In genomic region chr15:93548297-93548696, GRCm38 (mm10) we compare ENCODE assay signal across 19 mouse cellular contexts.
"Had no signal": no experiment of that assay in that cellular context is flagged by ENCODE, and none has a peak within 500 bp of the region (broad histone marks: within the 10 kb centered on the region; RNA-seq: fewer than 3 reads in every experiment).

No protein-coding gene starts in this region.

- H3K4me3 ChIP-seq: lung, embryonic 15.5 days; midbrain, embryonic 10.5 days; midbrain, embryonic 12.5 days; myocyte; neural tube, embryonic 13.5 days; neural tube, embryonic 15.5 days had no signal

- ATAC-seq: lung, postnatal 0 days; midbrain, embryonic 16.5 days had no signal

- H3K36me3 ChIP-seq: lung, embryonic 15.5 days; midbrain, embryonic 10.5 days; midbrain, embryonic 12.5 days; neural tube, embryonic 13.5 days; neural tube, embryonic 15.5 days had no signal

- H3K9ac ChIP-seq: lung, embryonic 15.5 days; midbrain, embryonic 12.5 days; neural tube, embryonic 13.5 days; neural tube, embryonic 15.5 days had no signal

- DNase-seq: lung, adult 2 months; lung, postnatal 4 days; midbrain, embryonic 14.5 days; retina, postnatal 1 day; right cerebral cortex, adult 18-20 months; right cerebral cortex, postnatal 25 days; right cerebral cortex, postnatal 4 days; spleen, adult 18-20 months; thymus, adult 18-20 months; thymus, postnatal 14 days; thymus, postnatal 36 days had no signal

- H3K27ac ChIP-seq: lung, embryonic 15.5 days; midbrain, embryonic 10.5 days; midbrain, embryonic 12.5 days; neural tube, embryonic 13.5 days; neural tube, embryonic 15.5 days had no signal

- H3K27me3 ChIP-seq: lung, embryonic 15.5 days; midbrain, embryonic 12.5 days; neural tube, embryonic 13.5 days; neural tube, embryonic 15.5 days had no signal

- H3K4me2 ChIP-seq: lung, embryonic 15.5 days; midbrain, embryonic 12.5 days; neural tube, embryonic 13.5 days; neural tube, embryonic 15.5 days had no signal

- H3K9me3 ChIP-seq: lung, embryonic 15.5 days; midbrain, embryonic 10.5 days; midbrain, embryonic 12.5 days; neural tube, embryonic 13.5 days; neural tube, embryonic 15.5 days had no signal
